Mouse (Mus musculus) small intestine, adult 2 months (tissue): ENCODE measurements around the gene Angptl8. TPM values are rescaled to one million over a fixed set of nuclear protein-coding genes. Genes with fewer than 3 reads are reported as not detected.

ENCODE experiments used
- H3K27ac ChIP-seq: fragments of 200-500 bp; 2 replicates; pipeline ENCODE4 v1.5.1; 2012; ENCODE audit warnings: low read depth, low read length, control low read depth, inconsistent platforms; ENCODE audit not compliant: insufficient read depth
- H3K27me3 ChIP-seq: fragments of 200-500 bp; 2 replicates; pipeline ENCODE4 v1.6.1; 2012; ENCODE audit warnings: mild to moderate bottlenecking, moderate library complexity, low read length, inconsistent platforms; ENCODE audit not compliant: control insufficient read depth, insufficient read depth
- H3K36me3 ChIP-seq: fragments of 200-500 bp; 2 replicates; pipeline ENCODE4 v1.6.1; 2012; ENCODE audit warnings: mild to moderate bottlenecking, low read length, control low read depth, inconsistent platforms; ENCODE audit not compliant: control insufficient read depth, insufficient read depth
- H3K4me1 ChIP-seq: fragments of 200-500 bp; 2 replicates; pipeline ENCODE4 v1.6.1; 2012; ENCODE audit warnings: low read length, inconsistent platforms, mixed read lengths; ENCODE audit not compliant: control insufficient read depth, insufficient read depth, insufficient read length
- H3K4me3 ChIP-seq: fragments of 200-500 bp; 2 replicates; pipeline ENCODE4 v1.5.1; 2012; ENCODE audit warnings: low read depth, mild to moderate bottlenecking, control low read depth, inconsistent platforms, low read length, moderate library complexity
- CTCF ChIP-seq: fragments of 200-500 bp; IDR thresholded peaks from 2 replicates; pipeline ENCODE4 v1.5.1; 2012; ENCODE audit warnings: low read depth, mild to moderate bottlenecking, control low read depth, inconsistent platforms, low read length, moderate library complexity, mixed read lengths; ENCODE audit not compliant: insufficient replicate concordance, insufficient read length; ENCODE audit errors: extremely low read depth
- POLR2A ChIP-seq: fragments of 200-500 bp; IDR thresholded peaks from 2 replicates; pipeline ENCODE4 v1.6.1; 2012; ENCODE audit warnings: low read depth, mild to moderate bottlenecking, control low read depth, inconsistent platforms, low read length, moderate library complexity
- WGBS: fragments of 180-500 bp; shearing (Covaris S2); methylation state at CpG from one replicate; pipeline ENCODE4 v1.1.7; 2018; 5-methylcytosine and 5-hydroxymethylcytosine counted together
- polyA plus RNA-seq: library from polyadenylated mRNA; depleted of rRNA; stranded (reverse); fragments of >200 nt; gene quantifications from 2 replicates; pipeline ENCODE4 v1.2.3, GENCODE M21; 2012

Angptl8 gene
- polyA plus RNA-seq, 1 experiment = 10.2 TPM

DNA sequence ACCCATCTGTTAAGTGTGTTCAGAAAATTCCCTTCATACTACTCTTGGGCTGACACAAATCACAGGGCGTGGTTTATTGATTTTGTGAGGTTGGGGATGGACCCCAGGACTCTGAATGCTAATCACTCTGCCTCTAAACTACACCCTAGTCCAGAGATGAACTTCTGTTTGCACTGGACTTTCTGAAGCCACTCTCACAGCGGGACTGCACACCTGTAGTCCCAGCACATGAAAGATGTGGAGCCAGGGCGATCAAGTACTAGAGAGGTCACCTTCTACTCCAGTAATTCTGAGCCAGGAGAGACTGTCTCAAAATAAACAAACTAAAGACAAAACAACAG lies 36.3 kb upstream of the Angptl8 start:
- 21% methylated on average over 3 of the region's 3 CpGs for WGBS

DNA sequence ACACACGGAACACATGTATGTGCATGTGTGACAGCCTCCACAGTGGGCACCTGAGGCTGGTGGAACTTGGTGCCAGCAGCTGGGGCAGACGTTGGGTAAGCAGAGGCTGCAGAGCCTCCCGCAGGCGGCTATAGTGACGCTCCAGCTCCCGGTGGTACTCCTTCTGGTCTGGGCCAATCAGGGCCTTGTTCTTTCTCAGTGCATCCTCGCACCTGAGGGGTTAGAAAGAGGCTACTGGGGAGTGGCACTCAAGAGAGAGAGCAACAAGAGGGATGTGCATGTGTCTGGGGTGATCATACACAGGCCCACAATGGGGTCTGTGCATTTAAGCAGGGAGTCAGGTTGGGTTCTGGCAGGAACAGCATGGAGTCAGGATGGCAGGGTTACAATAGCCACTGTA lies 34.2 kb upstream of the Angptl8 start:
- Histone ChIP-seq H3K27ac (no peak overlapping the region), H3K36me3 (no peaks in the 10 kb centered on the region), H3K4me1 (peaks cover 7% of the 10 kb centered on the region), H3K4me3 (no peak overlapping the region), H3K27me3 (no peaks in the 10 kb centered on the region)
- WGBS = 84% methylated on average over 7 of the region's 7 CpGs
- TF ChIP-seq POLR2A = no peak
- TF ChIP-seq CTCF = no peak

More for the DNA sequence above, 36.3 kb upstream of the Angptl8 start:
- Histone ChIP-seq H3K4me1 (peaks cover 7% of the 10 kb centered on the region), H3K27ac (peak overlapping the region; percentile 57; the same call in 1 of the 2 replicates), H3K4me3 (peak overlapping the region; percentile 81), H3K27me3 (no peaks in the 10 kb centered on the region), H3K36me3 (peaks cover 6% of the 10 kb centered on the region; the same call in 1 of the 2 replicates)
- TF ChIP-seq CTCF (no peak), POLR2A (no peak)

DNA sequence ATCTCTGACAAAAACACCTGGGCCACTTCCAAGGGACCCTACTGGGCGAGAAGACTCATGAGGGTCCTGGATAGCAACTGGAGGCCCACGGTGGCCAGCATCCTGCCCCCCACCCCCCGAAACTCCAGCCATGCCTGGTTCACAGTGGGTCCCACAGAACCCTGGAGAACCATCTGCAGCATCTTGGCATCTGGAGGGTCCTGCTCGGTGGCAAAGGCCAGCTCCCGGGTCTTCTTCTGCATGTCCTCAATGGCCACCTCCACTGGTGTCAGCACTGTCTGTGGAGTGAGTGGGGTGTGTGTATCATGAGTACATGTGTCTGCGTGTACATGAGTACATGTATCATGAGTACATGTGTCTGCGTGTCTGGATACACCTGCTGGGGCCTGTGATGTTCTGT lies 33.7 kb upstream of the Angptl8 start:
- 91% methylated on average over 7 of the region's 7 CpGs for WGBS
- no peak overlapping the region for H3K27ac ChIP-seq
- no peaks in the 10 kb centered on the region for H3K27me3 ChIP-seq
- no peak overlapping the region for H3K4me3 ChIP-seq
- peaks cover 5% of the 10 kb centered on the region; the same call in 1 of the 2 replicates for H3K4me1 ChIP-seq
- H3K36me3 ChIP-seq = no peaks in the 10 kb centered on the region
- no peak for TF ChIP-seq POLR2A
- TF ChIP-seq CTCF = no peak

DNA sequence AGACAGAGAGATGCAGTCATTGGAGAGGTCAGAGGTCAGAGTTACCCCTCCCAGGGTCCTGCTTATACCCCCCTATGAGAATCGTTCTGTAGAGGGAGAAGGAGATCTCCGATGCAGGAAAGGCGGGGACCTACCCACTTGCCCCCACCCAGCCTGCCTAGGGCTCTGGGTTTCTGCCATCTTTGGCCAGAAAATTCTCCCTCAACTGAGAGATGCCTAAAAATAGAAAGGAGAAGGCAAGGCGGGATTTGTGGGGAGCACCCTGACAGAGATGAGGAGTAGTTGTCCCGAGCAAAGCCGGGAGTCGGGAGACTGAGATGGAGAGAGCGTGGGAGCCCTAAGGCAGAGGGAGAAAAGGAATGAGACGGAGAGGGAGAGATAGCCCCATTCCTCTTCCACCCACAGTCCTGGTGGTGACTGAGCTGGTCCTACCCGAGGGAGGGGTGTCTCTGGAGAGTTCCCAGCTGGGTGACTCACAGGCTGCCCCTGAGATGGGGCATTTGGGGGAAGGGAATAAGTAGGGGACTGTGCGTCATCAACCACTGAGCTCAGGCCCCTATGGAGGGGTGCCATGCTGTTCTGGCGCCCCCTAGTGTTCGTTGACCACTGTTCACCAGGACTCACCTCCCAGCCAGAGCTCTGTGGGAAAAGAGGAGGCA lies 31.2 kb upstream of the Angptl8 start:
- Histone ChIP-seq H3K27ac (peak overlapping the region; percentile 42), H3K4me1 (no peaks in the 10 kb centered on the region), H3K36me3 (no peaks in the 10 kb centered on the region), H3K27me3 (no peaks in the 10 kb centered on the region), H3K4me3 (peak overlapping the region; percentile 4; the same call in 1 of the 2 replicates)
- WGBS = 34% methylated on average over 13 of the region's 13 CpGs
- no peak for TF ChIP-seq POLR2A
- peak; percentile 92 for TF ChIP-seq CTCF

DNA sequence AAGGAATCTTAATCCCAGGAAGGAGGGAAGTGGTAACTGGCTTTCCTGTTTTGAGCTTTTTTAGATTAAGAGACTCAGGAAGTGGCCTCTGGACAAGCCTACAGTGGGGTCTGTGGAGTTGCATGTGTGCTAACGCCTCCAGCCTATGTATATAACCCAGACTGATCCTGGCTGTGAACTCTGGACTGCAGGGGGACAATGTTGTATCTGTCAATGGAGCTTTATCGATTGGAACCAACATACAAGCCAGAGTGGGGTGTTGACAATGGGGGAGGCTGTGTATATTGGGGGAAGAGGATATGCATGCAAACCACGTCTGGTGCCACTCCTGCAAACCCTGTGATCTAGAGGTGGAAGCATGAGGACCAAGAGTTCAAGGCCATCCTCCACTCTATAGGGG lies 28.9 kb upstream of the Angptl8 start:
- TF ChIP-seq CTCF (no peak), POLR2A (no peak)
- Histone ChIP-seq H3K4me1 (no peaks in the 10 kb centered on the region), H3K4me3 (no peak overlapping the region), H3K36me3 (0 out of 2 replicates have a peak, but pooled peaks cover 3% of the 10 kb centered on the region), H3K27ac (no peak overlapping the region), H3K27me3 (no peaks in the 10 kb centered on the region)
- WGBS = 33% methylated on average over 3 of the region's 3 CpGs

DNA sequence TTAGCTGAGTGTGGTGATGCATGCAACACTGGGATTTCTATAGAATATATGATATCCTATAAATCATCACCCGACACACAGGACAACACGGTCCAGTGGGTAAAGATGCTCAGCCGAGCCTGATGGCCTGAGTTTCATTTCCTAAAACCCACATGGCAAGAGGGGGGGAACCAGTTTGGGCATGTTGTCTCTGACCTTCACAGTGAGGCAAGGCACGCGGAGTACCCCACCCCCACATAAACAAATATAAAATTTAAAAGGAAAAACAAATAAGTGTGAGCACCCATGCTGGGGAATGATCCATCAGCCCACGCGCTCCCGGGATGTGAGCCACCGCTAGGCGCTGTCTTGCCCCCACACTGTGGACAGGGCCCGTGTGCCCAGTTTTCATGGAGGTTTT lies 28.3 kb upstream of the Angptl8 start:
- no peak overlapping the region for H3K4me3 ChIP-seq
- H3K27me3 ChIP-seq = no peaks in the 10 kb centered on the region
- no peak for TF ChIP-seq CTCF
- no peak for TF ChIP-seq POLR2A
- no peak overlapping the region for H3K27ac ChIP-seq
- H3K4me1 ChIP-seq = no peaks in the 10 kb centered on the region
- WGBS = 79% methylated on average over 11 of the region's 11 CpGs
- 0 out of 2 replicates have a peak, but pooled peaks cover 3% of the 10 kb centered on the region for H3K36me3 ChIP-seq

DNA sequence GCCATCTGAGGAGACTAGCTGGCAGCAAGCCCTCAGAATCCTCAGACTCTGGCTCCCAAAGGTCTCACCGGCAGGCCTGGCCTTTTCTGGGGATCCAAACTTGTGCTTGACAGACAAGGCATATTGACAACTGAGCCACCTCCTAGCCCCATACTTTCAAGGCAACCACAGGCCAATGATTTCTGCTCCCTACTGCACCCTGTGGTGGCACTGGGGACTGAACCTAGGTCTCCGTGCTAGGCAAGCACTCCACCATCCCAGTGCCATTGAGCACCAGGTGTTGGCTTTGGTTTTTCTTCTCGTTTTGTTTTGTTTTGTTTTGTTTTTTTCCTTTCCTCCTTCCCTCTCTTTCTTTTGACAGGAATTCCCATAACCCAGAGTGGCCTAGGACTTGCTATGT lies 26.7 kb upstream of the Angptl8 start:
- Histone ChIP-seq H3K27ac (no peak overlapping the region), H3K27me3 (no peaks in the 10 kb centered on the region), H3K4me3 (no peak overlapping the region), H3K36me3 (0 out of 2 replicates have a peak, but pooled peaks cover 4% of the 10 kb centered on the region), H3K4me1 (no peaks in the 10 kb centered on the region)
- WGBS = 74% methylated on average over 3 of the region's 3 CpGs
- peak; percentile 25; the same call in 1 of the 2 replicates for TF ChIP-seq CTCF
- no peak for TF ChIP-seq POLR2A
